Mouse (Mus musculus) C3H10T1/2 (cell line): Measurements from ENCODE around the gene Mrps12. TPM values are rescaled to one million over a fixed set of nuclear protein-coding genes. Genes with fewer than 3 reads are reported as not detected.

Experiments used
- polyA plus RNA-seq, 2 experiments: library from polyadenylated mRNA; unstranded; fragments of >200 nt; fragmentation: generic; extraction: Trizol; gene quantifications; one replicate each; pipeline ENCODE4 v1.2.1; 2012; ENCODE audit warnings: missing spikeins in 2 of 2

The Mrps12 gene
- 100 to 1,000 TPM; 146 to 201 TPM for polyA plus RNA-seq

GRCm38 (mm10) chr7:28741709-28742438 is at the start of gene Mrps12, which contains the start of gene Sars2:
Gene Mrps12, minus strand, starts transcription at chr7:28741820.
Gene Sars2, plus strand, starts transcription at chr7:28741992.

GRCm38 (mm10) chr7:28788307-28789195 is 46.9 kb upstream of the Mrps12 start, which contains the start of gene Rinl:
Gene Rinl, plus strand, starts transcription at chr7:28788969.

GRCm38 (mm10) chr7:28767462-28767965 is 25.9 kb upstream of the Mrps12 start, which contains the start of gene Nfkbib:
Gene Nfkbib, minus strand, starts transcription at chr7:28767512.

GRCm38 (mm10) chr7:28766173-28766879 is 24.7 kb upstream of the Mrps12 start, which contains the start of gene Sirt2:
Gene Sirt2, plus strand, starts transcription at chr7:28766735.

GRCm38 (mm10) chr7:28756079-28756478 is 14.5 kb upstream of the Mrps12 start, which contains the start of gene Ccer2:
Gene Ccer2, plus strand, starts transcription at chr7:28756174.

GRCm38 (mm10) chr7:28716590-28717281 is 24.9 kb downstream of the Mrps12 start, which contains the start of gene Fbxo17:
Gene Fbxo17, plus strand, starts transcription at chr7:28716804.

GRCm38 (mm10) chr7:28692545-28693320 is 48.9 kb downstream of the Mrps12 start, which contains the start of gene Fbxo27:
Gene Fbxo27, plus strand, starts transcription at chr7:28692849.

Other genes with a start within 250 kb of the Mrps12 start
- not detected for gene Ifnl2, start 231.4 kb downstream of the Mrps12 start, polyA plus RNA-seq
- gene Ifnl3, start 219.0 kb downstream of the Mrps12 start, polyA plus RNA-seq: not detected
- gene Sycn, start 200.9 kb downstream of the Mrps12 start, polyA plus RNA-seq: not detected
- gene Nccrp1, start 194.6 kb downstream of the Mrps12 start, polyA plus RNA-seq: not detected
- 10 to 100 TPM; 14.8 to 48.1 TPM for gene Samd4b, start 143.7 kb downstream of the Mrps12 start, polyA plus RNA-seq
- gene Pak4, start 143.6 kb downstream of the Mrps12 start, polyA plus RNA-seq: 10 to 100 TPM; 15.0 to 33.1 TPM
- gene Acp7, start 110.5 kb downstream of the Mrps12 start, polyA plus RNA-seq: not detected
- gene Fbxo27, start 49.0 kb downstream of the Mrps12 start, polyA plus RNA-seq: not detected
- 1 to 10 TPM in 1 of 2 experiments, under 1 TPM in 1; 0.95 to 6.2 TPM for gene Fbxo17, start 25.0 kb downstream of the Mrps12 start, polyA plus RNA-seq
- gene Sars2, start 172 bp upstream of the Mrps12 start, polyA plus RNA-seq: 10 to 100 TPM; 10.5 to 14.6 TPM
- gene Ccer2, start 14.4 kb upstream of the Mrps12 start, polyA plus RNA-seq: not detected
- gene Sirt2, start 24.9 kb upstream of the Mrps12 start, polyA plus RNA-seq: 100 to 1,000 TPM in 1 of 2 experiments, 10 to 100 TPM in 1; 54.4 to 105 TPM
- 10 to 100 TPM; 35.1 to 38.9 TPM for gene Nfkbib, start 25.7 kb upstream of the Mrps12 start, polyA plus RNA-seq
- gene Rinl, start 47.1 kb upstream of the Mrps12 start, polyA plus RNA-seq: under 1 TPM; 0.05 to 0.70 TPM
- 100 to 1,000 TPM; 106 to 235 TPM for gene Hnrnpl, start 66.7 kb upstream of the Mrps12 start, polyA plus RNA-seq
- gene Ech1, start 83.4 kb upstream of the Mrps12 start, polyA plus RNA-seq: 100 to 1,000 TPM in 1 of 2 experiments, 10 to 100 TPM in 1; 75.3 to 378 TPM
- 1 to 10 TPM in 1 of 2 experiments, not detected in 1; 7.4 TPM for gene Lgals4, start 92.0 kb upstream of the Mrps12 start, polyA plus RNA-seq
- gene Lgals7, start 122.0 kb upstream of the Mrps12 start, polyA plus RNA-seq: 1 to 10 TPM in 1 of 2 experiments, under 1 TPM in 1; 0.15 to 2.3 TPM
- gene Capn12, start 139.6 kb upstream of the Mrps12 start, polyA plus RNA-seq: under 1 TPM; 0.54 to 0.87 TPM
- 100 to 1,000 TPM; 187 to 244 TPM for gene Actn4, start 220.5 kb upstream of the Mrps12 start, polyA plus RNA-seq
- gene Eif3k, start 240.0 kb upstream of the Mrps12 start, polyA plus RNA-seq: 100 to 1,000 TPM; 425 to 605 TPM
- gene Map4k1, start 240.2 kb upstream of the Mrps12 start, polyA plus RNA-seq: under 1 TPM; 0.34 to 0.71 TPM